In genomic region chr5:114421561-114422298, GRCm38 (mm10) we compare ENCODE assay signal across 14 mouse cellular contexts. TPM values are rescaled to one million over a fixed set of nuclear protein-coding genes. Genes with fewer than 3 reads are reported as not detected.
DNase-seq lines count a peak whose midpoint lies in the region; ATAC-seq and TF ChIP-seq lines count a peak whose summit lies in the region.
"Had no signal": no experiment of that assay in that cellular context is flagged by ENCODE, and none has a peak within 500 bp of the region (broad histone marks: within the 10 kb centered on the region; RNA-seq: fewer than 3 reads in every experiment).

No protein-coding gene starts in this region.

- H3K9ac ChIP-seq in forebrain, embryonic 13.5 days: no peak overlapping the region
- H3K9ac ChIP-seq in kidney, embryonic 14.5 days (ENCODE audit: low read depth, low read length): no peak overlapping the region
- H3K9ac ChIP-seq in liver, embryonic 13.5 days: no peak overlapping the region
- H3K9ac ChIP-seq: forebrain, embryonic 15.5 days; hindbrain, embryonic 15.5 days; limb, embryonic 13.5 days had no signal

- no peak overlapping the region for H3K4me3 ChIP-seq in forebrain, embryonic 10.5 days
- H3K4me3 ChIP-seq in forebrain, embryonic 13.5 days: no peak overlapping the region
- H3K4me3 ChIP-seq in kidney, adult 2 months (ENCODE audit: insufficient read depth, low read depth, low read length): no peak overlapping the region
- H3K4me3 ChIP-seq in kidney, embryonic 14.5 days (ENCODE audit: low read length): no peak overlapping the region
- no peak overlapping the region for H3K4me3 ChIP-seq in liver, embryonic 13.5 days (replicated peaks)
- H3K4me3 ChIP-seq: forebrain, embryonic 15.5 days; gastrocnemius, adult 2 months; hindbrain, embryonic 15.5 days; limb, embryonic 13.5 days had no signal

- DNase-seq in forebrain, embryonic 10.5 days (ENCODE audit: extremely low spot score, low spot score): no peak
- peak; percentile 63 for DNase-seq in kidney, adult 2 months
- DNase-seq in liver, embryonic 13.5 days: no peak
- DNase-seq in lung, postnatal 4 days: peak; percentile 21 to 61
- no peak for DNase-seq in gastrocnemius, postnatal 14 days
- no peak for DNase-seq in thymus, postnatal 4 days
- DNase-seq: cerebellum, adult 18-20 months; gastrocnemius, adult 2 months; right cerebral cortex, postnatal 14 days had no signal

- TF ChIP-seq POLR2A in kidney, adult 2 months (IDR thresholded peaks at IDR 0.05; ENCODE audit: low read depth, low read length): no peak

- no peaks in the 10 kb centered on the region for H3K27me3 ChIP-seq in forebrain, embryonic 10.5 days (ENCODE audit: poor library complexity, severe bottlenecking)
- H3K27me3 ChIP-seq in forebrain, embryonic 13.5 days: no peaks in the 10 kb centered on the region
- no peaks in the 10 kb centered on the region for H3K27me3 ChIP-seq in kidney, adult 2 months (replicated peaks; ENCODE audit: control insufficient read depth, insufficient read depth, low read length)
- no peaks in the 10 kb centered on the region for H3K27me3 ChIP-seq in kidney, embryonic 14.5 days (ENCODE audit: control insufficient read depth, insufficient read depth, low read length)
- H3K27me3 ChIP-seq in liver, embryonic 13.5 days: no peaks in the 10 kb centered on the region
- H3K27me3 ChIP-seq: forebrain, embryonic 15.5 days; hindbrain, embryonic 15.5 days; limb, embryonic 13.5 days had no signal

- no peak for ATAC-seq in forebrain, embryonic 13.5 days
- ATAC-seq in kidney, embryonic 14.5 days (ENCODE audit: low FRiP score, low TSS enrichment): no peak
- ATAC-seq in liver, embryonic 13.5 days (ENCODE audit: low read depth): peak; percentile 65
- ATAC-seq: forebrain, embryonic 15.5 days had no signal

- H3K36me3 ChIP-seq in forebrain, embryonic 10.5 days (replicated peaks): peaks cover 56% of the 10 kb centered on the region
- peaks cover 50% of the 10 kb centered on the region for H3K36me3 ChIP-seq in forebrain, embryonic 13.5 days (ENCODE audit: poor library complexity, severe bottlenecking)
- no peaks in the 10 kb centered on the region for H3K36me3 ChIP-seq in kidney, adult 2 months (ENCODE audit: control insufficient read depth, insufficient read depth, low read length)
- H3K36me3 ChIP-seq in kidney, embryonic 14.5 days (ENCODE audit: control insufficient read depth, insufficient read depth, low read length): peaks cover 41% of the 10 kb centered on the region
- H3K36me3 ChIP-seq in liver, embryonic 13.5 days: peaks cover 44% of the 10 kb centered on the region

- no peak for TF ChIP-seq CTCF in kidney, adult 2 months (conservative IDR thresholded peaks at IDR 0.05; ENCODE audit: insufficient read depth, insufficient read length, low read depth, low read length)

- 0 out of 2 replicates have a peak, but pooled peaks cover 3% of the 10 kb centered on the region for H3K4me1 ChIP-seq in forebrain, embryonic 10.5 days
- H3K4me1 ChIP-seq in forebrain, embryonic 13.5 days: peaks cover 6% of the 10 kb centered on the region; the same call in 1 of the 2 replicates
- no peaks in the 10 kb centered on the region for H3K4me1 ChIP-seq in kidney, adult 2 months (ENCODE audit: control insufficient read depth, insufficient read depth, low read length)
- peaks cover 7% of the 10 kb centered on the region for H3K4me1 ChIP-seq in kidney, embryonic 14.5 days (ENCODE audit: control insufficient read depth, insufficient read depth, low read length)
- H3K4me1 ChIP-seq in liver, embryonic 13.5 days (replicated peaks): peaks cover 16% of the 10 kb centered on the region
- H3K4me1 ChIP-seq: limb, embryonic 13.5 days had no signal

- H3K4me2 ChIP-seq in forebrain, embryonic 13.5 days: no peak overlapping the region
- no peak overlapping the region for H3K4me2 ChIP-seq in kidney, embryonic 14.5 days (replicated peaks; ENCODE audit: low read depth, low read length)
- H3K4me2 ChIP-seq in liver, embryonic 13.5 days: no peak overlapping the region
- H3K4me2 ChIP-seq: forebrain, embryonic 15.5 days; hindbrain, embryonic 15.5 days; limb, embryonic 13.5 days had no signal

- H3K27ac ChIP-seq in forebrain, embryonic 10.5 days: 0 out of 2 replicates have a peak overlapping the region, but pooled peaks have one; percentile 3
- no peak overlapping the region for H3K27ac ChIP-seq in forebrain, embryonic 13.5 days
- H3K27ac ChIP-seq in kidney, adult 2 months (ENCODE audit: insufficient read depth, low read depth, low read length): no peak overlapping the region
- H3K27ac ChIP-seq in kidney, embryonic 14.5 days (ENCODE audit: low read depth, low read length): no peak overlapping the region
- H3K27ac ChIP-seq in liver, embryonic 13.5 days: peak overlapping the region; percentile 55
- H3K27ac ChIP-seq: forebrain, embryonic 15.5 days; gastrocnemius, adult 2 months; hindbrain, embryonic 15.5 days; limb, embryonic 13.5 days had no signal

- WGBS in forebrain, embryonic 10.5 days: 86% methylated on average over 11 of the region's 11 CpGs
- 82% methylated on average over 11 of the region's 11 CpGs for WGBS in forebrain, embryonic 13.5 days
- WGBS in kidney, adult 2 months: 44% methylated on average over 11 of the region's 11 CpGs
- 51% methylated on average over 11 of the region's 11 CpGs for WGBS in kidney, embryonic 14.5 days
- 70% methylated on average over 11 of the region's 11 CpGs for WGBS in liver, embryonic 13.5 days (ENCODE audit: insufficient replicate concordance)

- no peaks in the 10 kb centered on the region for H3K9me3 ChIP-seq in forebrain, embryonic 10.5 days
- H3K9me3 ChIP-seq in forebrain, embryonic 13.5 days (replicated peaks): no peaks in the 10 kb centered on the region
- no peaks in the 10 kb centered on the region for H3K9me3 ChIP-seq in kidney, embryonic 14.5 days (ENCODE audit: control insufficient read depth, low read length)
- H3K9me3 ChIP-seq in liver, embryonic 13.5 days (replicated peaks): no peaks in the 10 kb centered on the region
- H3K9me3 ChIP-seq: forebrain, embryonic 15.5 days; hindbrain, embryonic 15.5 days; limb, embryonic 13.5 days had no signal

- intact Hi-C loops in gastrocnemius, postnatal 14 days (cut with DNase I; ENCODE audit: low total_unique reads): no loop called here

RNA-seq across cellular contexts. Expression of gene Mmab, which starts 22.1 kb away (rescaled TPM):
- 31.0 and 32.4 TPM in 2 replicates for polyA plus RNA-seq in forebrain, embryonic 10.5 days (2016; fragmentation: Nextera tagmentation; extraction: Ambion mirVana)
- 18.9 and 20.8 TPM in 2 replicates for polyA plus RNA-seq in forebrain, embryonic 13.5 days (2015; fragmentation: Nextera tagmentation; extraction: Ambion mirVana)
- 16.9 and 18.7 TPM in 2 replicates for polyA plus RNA-seq in kidney, adult 2 months (2012; rRNA removed)
- 19.0 and 32.9 TPM in 2 replicates for polyA plus RNA-seq in kidney, embryonic 14.5 days (2014; fragmentation: Nextera tagmentation; extraction: Ambion mirVana)
- 11.7 and 14.1 TPM in 2 replicates for polyA plus RNA-seq in liver, embryonic 13.5 days (2015; fragmentation: Nextera tagmentation; extraction: Ambion mirVana)
- total RNA-seq in gastrocnemius, postnatal 14 days (2021): 10 to 100 TPM in 1 of 2 experiments, 1 to 10 TPM in 1; 9.9 to 11.4 TPM

RNA-seq across cellular contexts. Expression of gene Mvk, which starts 22.3 kb away (rescaled TPM):
- 55.5 and 62.0 TPM in 2 replicates for polyA plus RNA-seq in forebrain, embryonic 10.5 days (2016; fragmentation: Nextera tagmentation; extraction: Ambion mirVana)
- polyA plus RNA-seq in forebrain, embryonic 13.5 days (2015; fragmentation: Nextera tagmentation; extraction: Ambion mirVana): 44.4 and 50.7 TPM in 2 replicates
- polyA plus RNA-seq in kidney, adult 2 months (2012; rRNA removed): 25.2 and 27.0 TPM in 2 replicates
- 45.0 and 48.3 TPM in 2 replicates for polyA plus RNA-seq in kidney, embryonic 14.5 days (2014; fragmentation: Nextera tagmentation; extraction: Ambion mirVana)
- 31.5 and 36.6 TPM in 2 replicates for polyA plus RNA-seq in liver, embryonic 13.5 days (2015; fragmentation: Nextera tagmentation; extraction: Ambion mirVana)
- total RNA-seq in gastrocnemius, postnatal 14 days (2021): 10 to 100 TPM in 1 of 2 experiments, 1 to 10 TPM in 1; 9.1 to 13.8 TPM

RNA-seq across cellular contexts. Expression of gene Ube3b, which starts 41.3 kb away (rescaled TPM):
- 49.4 and 51.3 TPM in 2 replicates for polyA plus RNA-seq in forebrain, embryonic 10.5 days (2016; fragmentation: Nextera tagmentation; extraction: Ambion mirVana)
- polyA plus RNA-seq in forebrain, embryonic 13.5 days (2015; fragmentation: Nextera tagmentation; extraction: Ambion mirVana): 34.0 and 41.7 TPM in 2 replicates
- polyA plus RNA-seq in kidney, adult 2 months (2012; rRNA removed): 70.9 and 81.9 TPM in 2 replicates
- polyA plus RNA-seq in kidney, embryonic 14.5 days (2014; fragmentation: Nextera tagmentation; extraction: Ambion mirVana): 30.5 and 55.2 TPM in 2 replicates
- polyA plus RNA-seq in liver, embryonic 13.5 days (2015; fragmentation: Nextera tagmentation; extraction: Ambion mirVana): 14.5 and 16.2 TPM in 2 replicates
- total RNA-seq in gastrocnemius, postnatal 14 days (2021): 10 to 100 TPM; 64.7 to 67.5 TPM

RNA-seq across cellular contexts. Expression of gene Kctd10, which starts 41.4 kb away (rescaled TPM):
- polyA plus RNA-seq in forebrain, embryonic 10.5 days (2016; fragmentation: Nextera tagmentation; extraction: Ambion mirVana): 87.2 and 90.2 TPM in 2 replicates
- 81.3 and 89.7 TPM in 2 replicates for polyA plus RNA-seq in forebrain, embryonic 13.5 days (2015; fragmentation: Nextera tagmentation; extraction: Ambion mirVana)
- polyA plus RNA-seq in kidney, adult 2 months (2012; rRNA removed): 63.5 and 63.8 TPM in 2 replicates
- polyA plus RNA-seq in kidney, embryonic 14.5 days (2014; fragmentation: Nextera tagmentation; extraction: Ambion mirVana): 50.7 and 86.2 TPM in 2 replicates
- polyA plus RNA-seq in liver, embryonic 13.5 days (2015; fragmentation: Nextera tagmentation; extraction: Ambion mirVana): 23.3 and 26.1 TPM in 2 replicates
- total RNA-seq in gastrocnemius, postnatal 14 days (2021): 10 to 100 TPM; 24.2 to 25.0 TPM

Comparison
In these comparisons a context has a peak if more than half of its experiments do, and no peak if none do; other contexts are left out.
1. H3K27ac ChIP-seq: peak in forebrain, embryonic 10.5 days (single experiment) and liver, embryonic 13.5 days (single experiment); none in forebrain, embryonic 13.5 days (single experiment), kidney, adult 2 months (single experiment) and kidney, embryonic 14.5 days (single experiment).
2. DNase-seq: peak in kidney, adult 2 months (single experiment) and lung, postnatal 4 days (2 of 2); none in forebrain, embryonic 10.5 days (single experiment), liver, embryonic 13.5 days (single experiment), gastrocnemius, postnatal 14 days (single experiment) and thymus, postnatal 4 days (single experiment).